Mouse (Mus musculus) CH12.LX (cell line): ENCODE data around the gene Nhsl1. TPM values are rescaled to one million over a fixed set of nuclear protein-coding genes. Genes with fewer than 3 reads are reported as not detected.

Experiments used
- DNase-seq: peaks from one replicate; pipeline ENCODE4 v3.0.0-alpha.2; 2013; ENCODE audit errors: extremely low read depth
- H3K27ac ChIP-seq: 2 replicates; pipeline ENCODE4 v1.5.1; 2012; ENCODE audit warnings: low read depth, mild to moderate bottlenecking, control low read depth, moderate library complexity; ENCODE audit not compliant: insufficient read depth
- H3K27me3 ChIP-seq: replicated peaks from 2 replicates; pipeline ENCODE3; 2012; ENCODE audit warnings: inconsistent platforms
- H3K36me3 ChIP-seq, 2 experiments: replicated peaks in 1 of 2; 2 replicates each; pipeline versions ENCODE3 to v1.6.1; 2012; ENCODE audit warnings: inconsistent platforms in 1 of 2, low read length in 1 of 2, mild to moderate bottlenecking in 1 of 2, mixed read lengths in 1 of 2, moderate library complexity in 1 of 2; ENCODE audit not compliant: control insufficient read depth in 1 of 2, insufficient read depth in 1 of 2
- H3K4me1 ChIP-seq, 2 experiments: 2 replicates each; pipeline ENCODE4 v1.6.1; 2012; ENCODE audit warnings: inconsistent platforms in 1 of 2, moderate library complexity in 1 of 2; ENCODE audit not compliant: insufficient read depth in 2 of 2, control insufficient read depth in 1 of 2
- H3K4me2 ChIP-seq: 2 replicates; pipeline ENCODE4 v1.6.1; 2012; ENCODE audit warnings: low read depth, mild to moderate bottlenecking, control low read depth; ENCODE audit not compliant: poor library complexity, insufficient read depth, severe bottlenecking
- H3K4me3 ChIP-seq, 3 experiments: fragments of 150-350 bp in 1 of 3; sonication (generic) in 1 of 3; replicated peaks in 1 of 3; 2 replicates each; pipeline versions ENCODE3 to v1.5.1; 2011 to 2012; ENCODE audit warnings: low read depth in 2 of 3, low read length in 2 of 3, mild to moderate bottlenecking in 2 of 3, moderate library complexity in 2 of 3, control low read depth in 1 of 3, improper control_type of control experiment in 1 of 3, inconsistent platforms in 1 of 3, mixed read lengths in 1 of 3; ENCODE audit not compliant: poor library complexity in 1 of 3
- H3K79me2 ChIP-seq: replicated peaks from 2 replicates; pipeline ENCODE4 v1.6.1; 2012; ENCODE audit warnings: mild to moderate bottlenecking, moderate library complexity; ENCODE audit not compliant: control insufficient read depth, poor library complexity, insufficient read depth, severe bottlenecking; ENCODE audit errors: extremely low read depth
- H3K9ac ChIP-seq: 2 replicates; pipeline ENCODE4 v1.6.1; 2012; ENCODE audit warnings: low read depth, mild to moderate bottlenecking, control low read depth, moderate library complexity; ENCODE audit not compliant: insufficient read depth
- H3K9me3 ChIP-seq: replicated peaks from 2 replicates; pipeline ENCODE3; 2012; ENCODE audit warnings: low read length, inconsistent platforms, mixed read lengths
- CHD1 ChIP-seq: IDR thresholded peaks from 2 replicates; pipeline ENCODE4 v1.6.1; 2012; ENCODE audit warnings: low read depth, low read length, improper control_type of control experiment, inconsistent platforms
- ELF1 ChIP-seq: IDR thresholded peaks from 2 replicates; pipeline ENCODE4 v1.6.1; 2014; ENCODE audit warnings: low read depth, mild to moderate bottlenecking, inconsistent platforms, low read length, improper control_type of control experiment
- EP300 ChIP-seq: IDR thresholded peaks from 2 replicates; pipeline ENCODE4 v1.6.1; 2011; ENCODE audit warnings: low read length, improper control_type of control experiment
- HCFC1 ChIP-seq: IDR thresholded peaks from 2 replicates; pipeline ENCODE4 v1.6.1; 2012; ENCODE audit warnings: low read depth, mild to moderate bottlenecking, inconsistent platforms, low read length, improper control_type of control experiment
- IRF4 ChIP-seq: IDR thresholded peaks from 2 replicates; pipeline ENCODE4 v1.6.1; 2014; ENCODE audit warnings: low read depth, mild to moderate bottlenecking, inconsistent platforms, low read length, improper control_type of control experiment
- KAT2A ChIP-seq: IDR thresholded peaks from 2 replicates; pipeline ENCODE4 v1.6.1; 2012; ENCODE audit warnings: low read length, improper control_type of control experiment, inconsistent platforms; ENCODE audit not compliant: insufficient replicate concordance
- MAZ ChIP-seq: IDR thresholded peaks from 2 replicates; pipeline ENCODE4 v1.6.1; 2012; ENCODE audit warnings: low read depth, mild to moderate bottlenecking, inconsistent platforms, low read length, improper control_type of control experiment, moderate library complexity
- MYC ChIP-seq: IDR thresholded peaks from 2 replicates; pipeline ENCODE4 v1.6.1; 2011; ENCODE audit warnings: low read depth, mild to moderate bottlenecking, improper control_type of control experiment, low read length
- NELFE ChIP-seq: IDR thresholded peaks from 2 replicates; pipeline ENCODE4 v1.6.1; 2011; ENCODE audit warnings: low read depth, low read length, improper control_type of control experiment
- NRF1 ChIP-seq: IDR thresholded peaks from 2 replicates; pipeline ENCODE4 v1.6.1; 2014; ENCODE audit warnings: low read depth, mild to moderate bottlenecking, inconsistent platforms, low read length, improper control_type of control experiment, moderate library complexity
- POLR2AphosphoS2 ChIP-seq: IDR thresholded peaks from 2 replicates; pipeline ENCODE4 v1.6.1; 2011; ENCODE audit warnings: low read depth, low read length, improper control_type of control experiment
- SMC3 ChIP-seq: IDR thresholded peaks from 2 replicates; pipeline ENCODE4 v1.6.1; 2011; ENCODE audit warnings: low read depth, low read length, improper control_type of control experiment
- USF1 ChIP-seq: IDR thresholded peaks from 2 replicates; pipeline ENCODE4 v1.6.1; 2014; ENCODE audit warnings: low read depth, mild to moderate bottlenecking, inconsistent platforms, low read length, improper control_type of control experiment
- USF2 ChIP-seq: conservative IDR thresholded peaks from 2 replicates; pipeline ENCODE4 v1.6.1; 2011; ENCODE audit warnings: low read depth, low read length, improper control_type of control experiment
- ZKSCAN1 ChIP-seq: IDR thresholded peaks from 2 replicates; pipeline ENCODE4 v1.6.1; 2012; ENCODE audit warnings: low read depth, inconsistent platforms, low read length, improper control_type of control experiment, borderline replicate concordance
- dilution Hi-C: fragments of 300-500 bp; cut with MboI; formaldehyde crosslinking; loops from 2 replicates; pipeline ENCODE4 v1.14.3; 2020; ENCODE audit warnings: low sequenced_read_pairs; ENCODE audit not compliant: extremely low pct_unique_long_range_greater_than_20kb, extremely low pct_ligation_motif_present
- in situ Hi-C: fragments of 300-500 bp; cut with MboI; formaldehyde crosslinking; loops from 3 replicates; pipeline ENCODE4 v1.14.3; 2019; ENCODE audit warnings: low sequenced_read_pairs, low pct_ligation_motif_present, low pct_unique_long_range_greater_than_20kb, mixed read lengths
- polyA plus RNA-seq: library from polyadenylated mRNA; unstranded; fragments of >175 nt; gene quantifications from 2 replicates; pipeline ENCODE4 v1.2.1, GENCODE M21; 2012; ENCODE audit warnings: low read depth; ENCODE audit not compliant: insufficient read length
- total RNA-seq, 2 experiments: library from RNA; depleted of rRNA; stranded (reverse); fragments of 300-350 nt in 1 of 2; fragments of >200 nt in 1 of 2; gene quantifications; 2 replicates each; pipeline ENCODE4 v1.2.3; 2012 to 2014

Gene Nhsl1
- total and polyA plus RNA-seq, 3 experiments, result 0.13 to 0.19 (median 0.15) TPM

GRCm38 (mm10) chr10:18329096-18330038 lies 10.6 kb downstream of the Nhsl1 start:
- dilution Hi-C loops, result no loop called here

GRCm38 (mm10) chr10:18330445-18330844 lies 11.7 kb downstream of the Nhsl1 start:
- H3K79me2 ChIP-seq, result no peaks in the 10 kb centered on the region
- no peak overlapping the region for H3K9ac ChIP-seq
- in situ Hi-C loops (no loop called here), dilution Hi-C loops (no loop called here)
- H3K4me1 ChIP-seq, result peaks cover 0 to 19% of the 10 kb centered on the region in 2 experiments; a peak in 2 of 4 replicates
- no peaks in the 10 kb centered on the region for H3K36me3 ChIP-seq
- no peak overlapping the region for H3K27ac ChIP-seq
- TF ChIP-seq USF1 (no peak), ZKSCAN1 (no peak), USF2 (no peak), HCFC1 (no peak), IRF4 (no peak), KAT2A (no peak), NRF1 (no peak), MYC (no peak), POLR2AphosphoS2 (no peak), SMC3 (no peak), NELFE (no peak), CHD1 (no peak), EP300 (no peak), ELF1 (no peak), MAZ (no peak)
- no peak overlapping the region for H3K4me3 ChIP-seq
- H3K9me3 ChIP-seq, result no peaks in the 10 kb centered on the region
- no peak overlapping the region for H3K4me2 ChIP-seq
- DNase-seq, result no peak
- no peaks in the 10 kb centered on the region for H3K27me3 ChIP-seq

More at GRCm38 (mm10) chr10:18329096-18330038, 10.6 kb downstream of the Nhsl1 start:
- TF ChIP-seq HCFC1 (no peak), SMC3 (no peak)
- H3K4me3 ChIP-seq, result no peak overlapping the region
- H3K27me3 ChIP-seq, result no peaks in the 10 kb centered on the region
- in situ Hi-C loops, result no loop called here
- H3K9ac ChIP-seq, result no peak overlapping the region
- no peak overlapping the region for H3K27ac ChIP-seq
- no peak overlapping the region; the same call in 1 of the 2 replicates for H3K4me2 ChIP-seq
- peaks cover 0 to 11% of the 10 kb centered on the region in 2 experiments; a peak in 2 of 4 replicates for H3K4me1 ChIP-seq
- H3K79me2 ChIP-seq, result no peaks in the 10 kb centered on the region
- H3K36me3 ChIP-seq, result no peaks in the 10 kb centered on the region
- no peaks in the 10 kb centered on the region for H3K9me3 ChIP-seq
- no peak for DNase-seq
